Mouse (Mus musculus): ENCODE data around the gene Adora1.
A peak's percentile ranks its signal among the peaks of the same experiment; 100 is the strongest.
"Not testable (repeated sequence)": the region's sequence is repeated elsewhere in the genome, so short reads cannot be mapped to it uniquely, and the experiment has no call there.

Adora1 gene

GRCm38 (mm10) chr1:134235391-134235921 is at the start of gene Adora1:
Adora1 (minus strand) TSS chr1:134235431.
- no peak for DNase-seq (ENCODE audit: low read depth)

- no peak for DNase-seq (ENCODE audit: low read depth)
Observed at GRCm38 (mm10) chr1:134283108-134283507, 47.9 kb upstream of the Adora1 start.

- no peak for DNase-seq (ENCODE audit: low read depth)
Observed at GRCm38 (mm10) chr1:134282342-134282741, 47.1 kb upstream of the Adora1 start.

- DNase-seq (ENCODE audit: low read depth), result no peak
Observed at GRCm38 (mm10) chr1:134281563-134281962, 46.3 kb upstream of the Adora1 start.

- no peak for DNase-seq (ENCODE audit: low read depth)
Observed at GRCm38 (mm10) chr1:134280174-134280573, 44.9 kb upstream of the Adora1 start.

- no peak for DNase-seq (ENCODE audit: low read depth)
Observed at GRCm38 (mm10) chr1:134276823-134277222, 41.6 kb upstream of the Adora1 start.

GRCm38 (mm10) chr1:134275616-134276464 is 40.6 kb upstream of the Adora1 start:
- DNase-seq (ENCODE audit: low read depth), result no peak

- no peak for DNase-seq (ENCODE audit: low read depth)
Observed at GRCm38 (mm10) chr1:134274483-134274920, 39.3 kb upstream of the Adora1 start.

GRCm38 (mm10) chr1:134273493-134274395 is 38.5 kb upstream of the Adora1 start:
- peak; percentile 43 for DNase-seq (ENCODE audit: low read depth)

- no peak for DNase-seq (ENCODE audit: low read depth)
Observed at GRCm38 (mm10) chr1:134272754-134273250, 37.6 kb upstream of the Adora1 start.

- DNase-seq (ENCODE audit: low read depth), result no peak
Observed at GRCm38 (mm10) chr1:134270026-134270425, 34.8 kb upstream of the Adora1 start.

GRCm38 (mm10) chr1:134265797-134266196 is 30.6 kb upstream of the Adora1 start:
- DNase-seq (ENCODE audit: low read depth), result no peak

- DNase-seq (ENCODE audit: low read depth), result no peak
Observed at GRCm38 (mm10) chr1:134264341-134264740, 29.1 kb upstream of the Adora1 start.

GRCm38 (mm10) chr1:134249681-134250080 is 14.4 kb upstream of the Adora1 start:
- not testable (repeated sequence) for DNase-seq (ENCODE audit: low read depth)

GRCm38 (mm10) chr1:134246590-134246989 is 11.4 kb upstream of the Adora1 start:
- DNase-seq (ENCODE audit: low read depth), result peak; percentile 63

- no peak for DNase-seq (ENCODE audit: low read depth)
Observed at GRCm38 (mm10) chr1:134245004-134245717, 9.9 kb upstream of the Adora1 start.

GRCm38 (mm10) chr1:134243948-134244914 is 9.0 kb upstream of the Adora1 start:
- DNase-seq (ENCODE audit: low read depth), result peak; percentile 61

- no peak for DNase-seq (ENCODE audit: low read depth)
Observed at GRCm38 (mm10) chr1:134243505-134243904, 8.3 kb upstream of the Adora1 start.

- no peak for DNase-seq (ENCODE audit: low read depth)
Observed at GRCm38 (mm10) chr1:134242286-134242685, 7.1 kb upstream of the Adora1 start.

GRCm38 (mm10) chr1:134241298-134241697 is 6.1 kb upstream of the Adora1 start:
- no peak for DNase-seq (ENCODE audit: low read depth)
